Mouse (Mus musculus) megakaryocyte, embryonic 14.5 days (primary cell): Measurements from ENCODE around the gene Ccser1.

Experiments
- FLI1 ChIP-seq: IDR thresholded peaks from 2 replicates; pipeline ENCODE4 v1.6.1; 2012; ENCODE audit warnings: low read length, inconsistent platforms, mixed read lengths
- GATA1 ChIP-seq: IDR thresholded peaks from 3 replicates; pipeline ENCODE4 v1.6.1; 2012; ENCODE audit warnings: mixed read lengths, low read length, inconsistent platforms, borderline replicate concordance

DNA sequence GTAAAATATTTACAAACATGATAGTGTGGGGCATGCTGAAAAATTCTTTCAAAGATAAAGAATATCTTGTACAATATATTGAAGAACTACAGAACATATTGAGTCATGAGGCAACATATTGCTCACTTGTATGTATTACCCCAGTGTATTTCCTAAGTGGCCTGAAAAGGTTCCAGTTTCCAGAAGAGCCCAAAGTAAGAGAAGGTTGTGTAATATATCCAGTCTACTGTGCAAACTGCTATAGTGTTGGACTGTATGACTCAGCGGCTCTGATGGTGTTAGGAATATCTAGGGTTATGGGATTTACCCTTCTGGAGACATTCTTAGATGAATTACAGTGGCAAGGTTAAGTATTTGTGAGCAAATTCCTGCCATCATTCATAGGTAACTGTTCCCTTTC, 13.2 kb upstream of the Ccser1 start:
- TF ChIP-seq GATA1, result no peak
- TF ChIP-seq FLI1, result no peak
